Mouse (Mus musculus): Measurements from ENCODE around the gene Wnt7b. TPM values are rescaled to one million over a fixed set of nuclear protein-coding genes. Genes with fewer than 3 reads are reported as not detected.

The Wnt7b gene
- total RNA-seq (2021): 10 to 100 TPM; 33.8 to 35.5 TPM
- long read RNA-seq, experiment 1, transcript Wnt7b-204 (4 exons, 2,521 nt): major isoform, 43 of 82 reads
- long read RNA-seq, experiment 1, transcript Wnt7b-202 (4 exons, 3,134 nt): minor isoform, 20 of 82 reads
- long read RNA-seq, experiment 1, partial matches to known transcripts: 7 of 82 reads
- long read RNA-seq, experiment 1, other reads (novel, unspliced or antisense): 9 of 82 reads
- long read RNA-seq, experiment 2, transcript Wnt7b-204 (4 exons, 2,521 nt): major isoform, 44 of 71 reads
- long read RNA-seq, experiment 2, transcript Wnt7b-202 (4 exons, 3,134 nt): minor isoform, 13 of 71 reads
- long read RNA-seq, experiment 2, partial matches to known transcripts: 8 of 71 reads
- long read RNA-seq, experiment 2, other reads (novel, unspliced or antisense): 3 of 71 reads

DNA sequence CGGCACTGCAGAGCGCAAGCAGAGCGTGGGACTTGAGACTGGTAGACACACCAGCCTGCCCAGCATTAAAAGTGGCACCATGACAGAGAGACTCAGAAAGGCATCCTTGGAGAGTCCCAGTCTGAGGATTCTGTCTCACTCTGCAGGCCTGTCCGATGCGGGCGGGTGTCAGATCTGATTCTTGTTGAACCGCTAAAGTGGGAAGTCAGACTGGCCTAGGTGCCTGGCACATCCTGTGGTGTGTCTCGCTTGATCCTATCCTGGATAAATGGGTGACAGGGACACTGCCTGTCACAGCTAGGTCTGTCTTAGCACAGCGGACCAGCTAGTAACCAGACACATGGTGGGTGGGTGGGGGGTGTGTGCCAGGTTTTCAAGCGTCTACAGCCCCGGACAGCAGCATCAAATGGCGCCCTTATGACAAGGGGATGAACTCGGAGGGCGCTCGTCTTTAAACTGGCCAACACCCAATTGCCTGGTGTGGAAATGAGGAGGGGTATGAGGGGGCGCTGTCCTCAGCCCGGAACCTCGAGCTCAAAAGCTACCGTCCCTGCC lies at the start of gene Wnt7b:
Wnt7b (minus strand) TSS at position 118 of the 555 bp plus-strand sequence.
- TF ChIP-seq CTCF (IDR thresholded peaks at IDR 0.05): no peak
- Histone ChIP-seq H3K27ac (no peak within 1 kb of the TSS), H3K4me3 (peak within 1 kb of the TSS; percentile 57)
- intact Hi-C loops (cut with DNase I): loop anchor here (2.0 to 5.0 kb wide), 3 partner anchors 180 to 432 kb away; no protein-coding TSS in a partner anchor
- DNase-seq (ENCODE audit: extremely low spot score in 1 of 2, low spot score in 2 of 2): no peak

DNA sequence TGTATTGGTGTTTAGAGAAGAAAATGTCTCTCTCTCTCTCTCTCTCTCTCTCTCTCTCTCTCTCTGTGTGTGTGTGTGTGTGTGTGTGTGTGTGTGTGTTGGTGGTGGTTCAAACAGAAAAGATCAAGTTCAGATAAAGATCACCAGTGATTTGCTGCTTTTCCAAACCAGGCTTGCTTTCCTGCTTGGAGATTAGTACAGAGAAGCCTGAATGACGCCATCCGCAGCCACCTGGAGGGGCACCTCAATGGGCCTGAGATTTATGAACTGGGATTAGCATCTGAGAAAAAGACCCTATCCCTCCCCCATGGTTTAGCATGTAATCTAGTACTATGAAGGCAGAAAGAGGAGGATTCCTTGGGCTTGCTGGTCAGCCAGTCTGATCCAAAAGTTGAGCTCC lies 49.3 kb upstream of the Wnt7b start:
- no peak for TF ChIP-seq CTCF (IDR thresholded peaks at IDR 0.05)
- no peak for DNase-seq (ENCODE audit: extremely low spot score in 1 of 2, low spot score in 2 of 2)
- H3K4me3 ChIP-seq: no peak overlapping the region
- no peak overlapping the region for H3K27ac ChIP-seq
- intact Hi-C loops (cut with DNase I): no loop called here

DNA sequence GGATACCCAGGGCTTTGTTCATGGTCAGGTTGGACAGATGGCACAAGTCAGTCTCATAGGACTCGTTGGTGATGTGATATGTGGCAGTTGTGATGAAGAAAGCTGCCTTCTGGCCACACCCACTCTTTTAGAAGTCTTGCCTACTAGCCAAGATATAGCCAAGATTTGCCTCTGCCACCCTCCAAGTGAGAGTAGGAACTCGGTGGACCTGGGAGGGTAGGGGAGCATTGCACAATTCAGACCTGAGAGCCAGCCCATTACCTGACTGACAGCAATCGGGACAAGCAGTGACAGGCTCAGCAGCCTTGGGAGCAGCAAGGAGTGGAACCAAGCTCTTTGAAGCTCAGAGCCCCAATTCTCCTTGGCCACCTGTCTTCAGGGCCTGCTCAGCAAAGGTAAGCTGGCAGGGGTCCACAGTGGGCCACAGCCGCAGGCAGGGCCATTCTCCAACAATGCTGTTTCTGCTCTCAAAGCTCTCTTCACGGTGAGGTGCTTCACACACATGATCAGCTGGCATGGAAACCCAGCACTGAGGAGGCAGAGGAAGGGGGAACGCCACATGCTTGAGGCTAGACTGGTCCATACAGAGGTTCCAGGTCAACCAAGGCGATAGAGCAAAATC lies 47.8 kb upstream of the Wnt7b start:
- Histone ChIP-seq H3K4me3 (no peak overlapping the region), H3K27ac (no peak overlapping the region)
- TF ChIP-seq CTCF (IDR thresholded peaks at IDR 0.05): no peak
- intact Hi-C loops (cut with DNase I): no loop called here
- DNase-seq (ENCODE audit: extremely low spot score in 1 of 2, low spot score in 2 of 2): no peak

DNA sequence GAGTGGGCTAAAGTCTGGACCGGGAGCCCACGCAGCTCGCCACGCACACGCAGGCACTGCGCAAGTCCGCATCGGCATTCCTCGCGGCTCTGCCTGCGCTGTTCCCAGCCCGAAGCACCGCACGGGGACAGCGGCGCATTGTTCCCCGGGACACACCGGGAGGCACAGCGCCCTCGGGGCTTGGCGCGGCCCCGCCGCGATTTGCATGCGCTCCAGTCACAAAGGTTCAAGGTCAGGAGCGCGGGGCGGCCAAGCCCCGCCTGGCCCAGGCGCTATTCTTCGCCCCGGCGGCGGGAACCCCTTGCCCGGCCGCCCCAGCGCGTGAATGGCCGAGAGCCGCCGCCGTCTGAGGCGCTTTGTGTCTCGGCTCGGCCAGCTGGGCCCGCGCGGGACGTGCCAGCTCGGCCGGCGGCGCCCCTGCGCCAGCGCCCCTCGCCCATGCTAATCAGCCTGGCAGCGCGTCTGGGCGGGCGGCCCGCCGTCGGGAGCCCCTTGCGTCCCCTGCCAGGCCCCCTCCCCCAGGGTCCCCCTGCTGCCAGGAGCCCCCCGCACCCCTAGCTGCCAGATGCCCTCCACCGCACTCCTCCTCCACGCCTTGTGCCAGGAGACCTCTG lies 43.5 kb upstream of the Wnt7b start:
- Histone ChIP-seq H3K4me3 (peak overlapping the region; percentile 54), H3K27ac (peak overlapping the region; percentile 38)
- intact Hi-C loops (cut with DNase I): no loop called here

DNA sequence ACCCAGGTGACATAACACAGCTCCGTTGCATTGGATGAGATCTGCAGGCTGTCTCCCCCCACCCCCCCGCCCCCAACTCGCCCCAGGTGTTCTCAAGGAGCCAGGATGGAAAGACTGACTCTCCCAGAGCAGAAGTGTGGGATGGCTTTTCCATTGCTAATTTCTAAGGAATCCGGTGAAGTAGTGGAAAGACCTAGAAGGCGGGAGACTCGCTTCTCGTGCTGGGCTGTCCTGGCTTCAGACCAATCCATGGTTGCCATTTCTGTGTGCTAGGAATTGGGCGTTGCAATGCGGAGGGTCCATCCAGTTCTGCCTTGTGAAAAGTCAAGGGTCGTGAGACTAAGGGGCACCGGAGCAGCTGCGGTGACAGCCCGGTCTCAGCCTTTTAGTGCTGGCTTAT lies 39.9 kb upstream of the Wnt7b start:
- Histone ChIP-seq H3K4me3 (no peak overlapping the region), H3K27ac (no peak overlapping the region)
- TF ChIP-seq CTCF (IDR thresholded peaks at IDR 0.05): no peak
- intact Hi-C loops (cut with DNase I): no loop called here
- DNase-seq (ENCODE audit: extremely low spot score in 1 of 2, low spot score in 2 of 2): no peak

More for the DNA sequence above, 43.5 kb upstream of the Wnt7b start:
- peak; percentile 20 for TF ChIP-seq CTCF (IDR thresholded peaks at IDR 0.05)
- peak; percentile 58 to 72 for DNase-seq (ENCODE audit: extremely low spot score in 1 of 2, low spot score in 2 of 2)

DNA sequence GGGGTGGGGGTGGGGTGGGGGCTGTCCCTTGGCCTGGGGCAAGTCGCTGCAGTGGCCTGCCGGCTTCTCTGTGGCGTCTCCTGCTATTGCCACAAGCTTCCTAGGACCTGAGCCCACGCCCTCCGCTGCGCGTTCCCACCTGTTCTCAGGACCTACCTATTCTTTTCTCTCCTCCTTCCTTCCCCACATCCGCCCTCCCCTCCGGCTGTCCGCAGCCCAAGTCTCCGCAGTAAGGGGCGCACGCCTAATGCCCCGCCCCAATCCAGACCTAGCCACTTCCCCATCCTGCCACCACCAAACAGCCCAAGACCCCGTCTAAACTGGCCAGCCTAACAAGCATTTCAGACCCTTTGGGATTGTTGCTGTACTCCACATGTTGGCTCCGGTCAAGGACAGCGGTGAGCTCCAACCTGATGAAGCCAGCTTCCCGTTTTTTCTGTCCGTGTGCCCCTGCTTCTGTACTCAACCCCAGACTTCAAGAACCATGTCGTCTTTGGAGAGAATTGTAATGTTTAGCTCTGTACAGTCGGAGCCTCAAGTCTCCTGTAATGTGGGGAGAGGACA lies 33.3 kb upstream of the Wnt7b start:
- DNase-seq (ENCODE audit: extremely low spot score in 1 of 2, low spot score in 2 of 2): no peak
- H3K27ac ChIP-seq: no peak overlapping the region
- intact Hi-C loops (cut with DNase I): loop anchor here (10.0 kb wide), 1 partner anchor 429 kb away; no protein-coding TSS in a partner anchor
- no peak overlapping the region for H3K4me3 ChIP-seq
- TF ChIP-seq CTCF (IDR thresholded peaks at IDR 0.05): no peak

DNA sequence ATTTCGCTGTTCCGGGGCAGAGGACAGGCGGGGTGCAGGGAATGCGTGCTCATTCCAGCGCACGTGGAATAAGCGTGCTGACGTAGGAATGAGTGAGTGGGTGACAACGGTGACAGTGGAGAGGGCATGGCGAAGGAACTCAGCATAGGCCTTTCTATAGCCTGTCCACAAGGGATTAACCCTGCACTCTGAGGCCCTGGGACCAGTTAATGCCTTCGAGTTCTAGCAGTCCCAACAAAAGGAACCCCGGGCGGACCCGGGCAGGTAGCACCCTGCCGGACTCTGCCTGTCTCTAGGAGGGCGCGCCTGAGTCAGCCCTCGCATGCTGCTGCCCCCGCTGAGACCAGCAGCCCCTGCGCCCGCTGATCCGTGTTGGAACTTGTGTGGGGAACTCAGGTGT lies 32.8 kb upstream of the Wnt7b start:
- no peak for TF ChIP-seq CTCF (IDR thresholded peaks at IDR 0.05)
- intact Hi-C loops (cut with DNase I): loop anchor here (10.0 kb wide), 1 partner anchor 430 kb away; no protein-coding TSS in a partner anchor
- no peak overlapping the region for H3K4me3 ChIP-seq
- DNase-seq (ENCODE audit: extremely low spot score in 1 of 2, low spot score in 2 of 2): no peak
- H3K27ac ChIP-seq: no peak overlapping the region

DNA sequence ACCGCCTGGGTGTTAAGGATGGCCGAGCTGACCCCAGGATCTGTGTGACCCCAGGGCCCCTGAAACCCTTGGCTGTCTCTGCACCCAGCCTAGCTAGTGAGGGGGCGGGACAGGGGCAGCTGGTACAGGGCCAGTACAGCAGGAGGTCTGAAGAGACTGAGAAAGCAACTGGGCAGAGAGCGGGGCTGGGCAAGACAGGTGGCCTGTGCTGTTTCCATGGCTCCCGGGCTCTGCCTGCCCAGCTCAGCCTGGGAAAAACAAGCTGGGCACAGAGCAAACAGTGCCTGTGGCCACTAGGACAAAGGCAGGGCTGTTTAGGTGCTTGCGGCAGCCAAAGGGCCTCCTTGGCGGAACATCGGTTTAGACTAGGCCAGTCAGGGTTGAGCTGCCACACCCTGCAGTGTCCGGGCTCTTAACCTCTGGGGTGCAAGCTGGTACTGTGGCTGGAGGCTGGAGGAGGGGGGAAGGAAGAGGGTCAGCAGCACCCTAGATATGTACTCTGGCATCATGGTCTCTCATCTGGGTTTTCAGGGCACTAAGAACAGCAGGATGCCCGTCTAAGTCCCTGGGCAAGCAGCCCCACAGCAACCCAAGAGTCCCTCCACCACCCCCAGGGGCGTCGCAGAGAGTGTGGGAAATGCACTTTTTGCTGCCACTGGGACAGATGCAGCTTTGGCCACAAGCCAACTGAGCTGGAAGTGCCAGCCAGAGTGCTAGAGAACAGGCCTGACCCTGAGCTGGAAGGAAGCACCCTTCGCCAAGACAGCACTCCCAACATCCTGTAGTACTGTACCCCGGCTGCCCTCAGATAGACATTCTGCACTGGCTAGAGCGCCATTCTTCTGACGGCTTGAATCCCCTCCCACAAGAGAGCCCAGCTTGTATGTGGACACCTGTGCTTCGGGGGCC lies 31.3 kb upstream of the Wnt7b start:
- intact Hi-C loops (cut with DNase I): loop anchor here (1.0 to 10.0 kb wide), 5 partner anchors 40 to 431 kb away; no protein-coding TSS in a partner anchor
- Histone ChIP-seq H3K4me3 (no peak overlapping the region), H3K27ac (peak overlapping the region; percentile 42; the same call in 1 of the 2 replicates)
- no peak for TF ChIP-seq CTCF (IDR thresholded peaks at IDR 0.05)
- peak; percentile 37 to 72 for DNase-seq (ENCODE audit: extremely low spot score in 1 of 2, low spot score in 2 of 2)

DNA sequence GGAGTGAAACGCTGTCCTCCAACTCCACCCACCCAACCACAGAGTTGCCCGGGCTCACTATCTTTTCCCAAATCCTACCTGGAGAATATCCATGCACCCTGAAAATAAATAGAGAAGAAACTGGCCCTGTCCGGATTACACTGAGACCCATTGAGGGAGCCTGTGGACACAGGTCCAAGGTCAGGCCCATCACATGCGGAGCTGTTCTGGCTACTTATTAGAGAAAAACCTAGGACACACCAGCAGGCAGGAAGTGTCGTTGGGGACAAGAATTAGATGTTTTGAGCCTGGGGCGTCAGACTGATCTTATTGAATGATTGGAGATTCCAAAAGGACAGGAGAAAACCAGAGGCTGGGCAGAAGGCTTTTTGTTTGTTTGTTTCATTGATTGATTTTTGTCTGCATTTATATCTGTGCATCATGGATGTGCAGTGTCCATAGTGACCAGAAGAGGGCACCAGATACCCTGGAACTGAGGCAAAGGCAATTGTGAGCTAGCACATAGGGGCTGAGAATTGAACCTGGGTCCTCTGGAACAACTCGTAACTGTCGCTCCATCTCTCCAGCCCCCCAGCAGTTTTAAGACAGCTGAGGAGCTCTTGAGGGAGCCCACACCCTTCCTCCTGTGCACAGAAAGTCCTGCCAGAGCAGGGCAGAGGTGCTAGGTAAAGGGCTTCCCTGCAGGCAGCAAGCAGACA lies 30.5 kb upstream of the Wnt7b start:
- Histone ChIP-seq H3K27ac (peak overlapping the region; percentile 72; the same call in 1 of the 2 replicates), H3K4me3 (no peak overlapping the region)
- intact Hi-C loops (cut with DNase I): loop anchor here (1.0 to 10.0 kb wide), 5 partner anchors 40 to 432 kb away; no protein-coding TSS in a partner anchor
- DNase-seq (ENCODE audit: extremely low spot score in 1 of 2, low spot score in 2 of 2): peak in 1 of 2 experiments; percentile 39
- peak; percentile 76 for TF ChIP-seq CTCF (IDR thresholded peaks at IDR 0.05)
